Mouse (Mus musculus) heart, adult 2 months (tissue): ENCODE results near the gene Mgrn1. TPM values are rescaled to one million over a fixed set of nuclear protein-coding genes. Genes with fewer than 3 reads are reported as not detected.

Experiments used
- DNase-seq, 2 experiments: peaks; one replicate each; pipeline ENCODE4 v3.0.0; 2021
- H3K27ac ChIP-seq: fragments of 200-600 bp; 2 replicates; pipeline ENCODE4 v1.8.1; 2022
- H3K27me3 ChIP-seq: fragments of 200-500 bp; 2 replicates; pipeline ENCODE4 v1.6.1; 2012; ENCODE audit warnings: mild to moderate bottlenecking, low read length, inconsistent platforms, mixed read lengths; ENCODE audit not compliant: control insufficient read depth, insufficient read depth
- H3K36me3 ChIP-seq: fragments of 200-500 bp; 2 replicates; pipeline ENCODE4 v1.6.1; 2012; ENCODE audit warnings: low read length, inconsistent platforms; ENCODE audit not compliant: control insufficient read depth, insufficient read depth
- H3K4me1 ChIP-seq: fragments of 200-500 bp; 2 replicates; pipeline ENCODE4 v1.6.1; 2011; ENCODE audit warnings: low read length; ENCODE audit not compliant: control insufficient read depth, insufficient read depth
- H3K4me3 ChIP-seq: fragments of 200-600 bp; 2 replicates; pipeline ENCODE4 v1.8.1; 2022
- H3K79me2 ChIP-seq: fragments of 200-500 bp; replicated peaks from 2 replicates; pipeline ENCODE4 v1.6.1; 2012; ENCODE audit warnings: mild to moderate bottlenecking, inconsistent platforms, low read length, moderate library complexity, mixed read lengths; ENCODE audit not compliant: control insufficient read depth, insufficient read depth
- H3K9ac ChIP-seq: fragments of 200-500 bp; 2 replicates; pipeline ENCODE4 v1.6.1; 2012; ENCODE audit warnings: low read depth, mild to moderate bottlenecking, control low read depth, inconsistent platforms, low read length, mixed read lengths
- CTCF ChIP-seq: fragments of 200-600 bp; IDR thresholded peaks from 2 replicates; pipeline ENCODE4 v1.8.1; 2022; ENCODE audit warnings: antibody characterized with exemption, mild to moderate bottlenecking, moderate library complexity
- EP300 ChIP-seq: fragments of 200-500 bp; IDR thresholded peaks from 2 replicates; pipeline ENCODE4 v1.6.1; 2011; ENCODE audit warnings: low read depth, low read length, control low read depth; ENCODE audit not compliant: insufficient read depth
- POLR2A ChIP-seq: fragments of 200-500 bp; IDR thresholded peaks from 2 replicates; pipeline ENCODE4 v1.6.1; 2011; ENCODE audit warnings: mild to moderate bottlenecking, low read depth, low read length, control low read depth; ENCODE audit not compliant: insufficient read depth
- WGBS: fragments of 180-500 bp; shearing (Covaris S2); methylation state at CpG from one replicate; pipeline ENCODE4 v1.1.7; 2018; 5-methylcytosine and 5-hydroxymethylcytosine counted together
- intact Hi-C: fragments of 180-260 bp; cut with DNase I; formaldehyde crosslinking; loops from one replicate; pipeline ENCODE4 v1.15.1; 2025
- polyA plus RNA-seq: library from polyadenylated mRNA; depleted of rRNA; stranded (reverse); fragments of >200 nt; gene quantifications from 2 replicates; pipeline ENCODE4 v1.2.3, GENCODE M21; 2012
- total RNA-seq, 2 experiments: library from RNA; stranded (reverse); gene quantifications; 2 replicates each; pipeline ENCODE4 v1.2.3; 2021

Mgrn1 gene
- total and polyA plus RNA-seq, 3 experiments: 148 to 274 (median 168) TPM

DNA sequence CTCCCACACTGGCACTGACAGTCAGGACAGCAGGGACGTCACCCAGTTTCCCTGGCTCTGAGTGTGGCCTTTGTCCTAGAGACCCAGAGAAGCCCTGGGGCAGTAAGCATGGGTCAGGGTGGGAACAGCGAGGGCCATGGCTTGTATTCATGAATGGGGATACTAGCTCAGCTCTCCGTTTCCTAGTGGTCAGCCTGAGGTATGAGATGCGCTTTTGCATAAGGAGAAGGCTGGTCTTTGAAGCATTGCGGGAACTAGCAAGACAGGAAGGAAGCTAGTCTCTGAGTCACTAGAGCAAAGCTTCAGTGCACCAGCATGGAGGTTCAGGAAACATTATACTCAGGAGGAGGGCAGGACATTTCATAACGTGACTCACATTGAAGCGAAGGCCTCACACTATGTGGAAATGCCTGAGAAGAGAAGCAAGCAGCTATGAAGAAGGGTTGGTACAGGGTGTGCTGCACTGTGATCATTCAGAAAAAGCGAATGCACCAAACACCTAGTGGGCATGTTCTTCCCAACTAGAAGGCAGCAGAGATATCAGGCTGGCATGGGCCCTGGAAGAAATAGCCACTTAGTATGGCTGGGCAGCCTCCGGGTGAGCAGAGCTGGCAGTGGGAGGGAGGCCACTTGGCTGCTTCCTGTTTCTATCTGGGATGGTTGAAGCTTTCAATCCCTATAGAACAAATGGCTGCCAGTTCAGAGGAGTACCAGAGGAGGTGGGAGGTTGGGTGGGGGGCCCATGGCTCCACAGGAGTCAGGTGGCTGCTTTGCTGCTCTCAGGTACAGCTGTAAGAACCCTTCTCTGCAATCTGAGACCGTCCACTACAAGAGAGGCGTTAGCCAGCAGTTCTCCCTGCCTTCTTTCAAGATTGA lies 27.1 kb downstream of the Mgrn1 start:
- no peaks in the 10 kb centered on the region for H3K79me2 ChIP-seq
- H3K27me3 ChIP-seq: no peaks in the 10 kb centered on the region
- TF ChIP-seq CTCF (peak; percentile 15; the same call in 1 of the 2 replicates), POLR2A (no peak), EP300 (0 out of 2 replicates have a peak, but pooled peaks have one; percentile 14)
- DNase-seq: peak; percentile 31 to 41
- H3K4me1 ChIP-seq: peaks cover 15% of the 10 kb centered on the region
- intact Hi-C loops: loop anchor here (1.0 to 2.0 kb wide), 2 partner anchors 34 to 50 kb away; no protein-coding TSS in a partner anchor
- H3K4me3 ChIP-seq: no peak overlapping the region; the same call in 1 of the 2 replicates
- 0 out of 2 replicates have a peak overlapping the region, but pooled peaks have one; percentile 7 for H3K9ac ChIP-seq
- 27% methylated on average over 11 of the region's 11 CpGs for WGBS
- peak overlapping the region; percentile 58 for H3K27ac ChIP-seq
- no peaks in the 10 kb centered on the region; the same call in 1 of the 2 replicates for H3K36me3 ChIP-seq

DNA sequence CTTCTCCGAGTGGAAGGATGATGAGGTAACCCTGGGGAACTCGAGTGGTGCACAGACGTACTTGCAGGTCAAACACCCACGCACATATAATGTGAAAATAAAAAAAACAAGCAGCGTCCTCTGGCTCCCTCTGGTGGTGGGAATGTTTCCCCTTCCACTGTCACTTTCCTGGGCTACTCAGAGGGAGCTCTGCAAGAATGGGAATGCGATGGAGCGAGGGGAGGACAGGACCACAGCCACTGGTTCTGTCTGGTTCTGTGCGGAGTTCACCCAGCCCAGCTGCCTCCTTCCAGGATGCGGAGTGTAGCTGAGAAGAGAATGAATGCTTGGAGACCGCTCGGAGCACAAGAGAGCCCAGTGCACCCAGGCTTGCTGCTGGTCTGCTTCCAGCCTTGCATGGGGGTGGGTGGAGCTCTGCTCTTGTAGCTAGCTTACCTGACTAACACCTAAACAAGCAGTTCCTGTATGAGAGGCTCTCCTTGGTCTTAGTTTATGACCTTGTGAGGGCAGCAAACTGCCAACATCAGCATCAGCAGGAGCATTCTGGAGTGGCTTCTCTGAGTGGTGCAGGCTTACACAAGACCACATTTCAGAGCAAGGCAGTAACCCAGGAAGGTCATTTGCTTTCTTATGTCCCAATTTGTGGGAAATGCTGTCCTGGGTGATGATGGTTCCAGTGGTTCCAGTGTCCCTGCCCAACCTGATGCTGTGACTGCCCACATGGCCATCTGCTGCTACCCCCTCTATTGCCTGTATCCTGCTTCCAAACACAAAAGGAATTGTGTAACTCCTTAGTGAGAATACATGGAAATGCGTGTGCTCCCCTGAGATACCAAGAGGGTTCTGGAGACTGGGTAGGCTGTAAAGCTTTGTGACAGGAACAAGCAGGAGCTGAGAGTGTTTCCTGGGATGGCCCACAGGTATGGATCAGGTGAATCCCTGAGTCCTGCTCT lies 28.0 kb downstream of the Mgrn1 start:
- Histone ChIP-seq H3K79me2 (no peaks in the 10 kb centered on the region), H3K27me3 (no peaks in the 10 kb centered on the region), H3K27ac (peak overlapping the region; percentile 58), H3K4me1 (peaks cover 15% of the 10 kb centered on the region), H3K4me3 (no peak overlapping the region; the same call in 1 of the 2 replicates), H3K9ac (0 out of 2 replicates have a peak overlapping the region, but pooled peaks have one; percentile 7), H3K36me3 (no peaks in the 10 kb centered on the region; the same call in 1 of the 2 replicates)
- WGBS: 27% methylated on average over 12 of the region's 12 CpGs
- DNase-seq: peak; percentile 85 to 88
- TF ChIP-seq EP300: peak; percentile 83
- TF ChIP-seq CTCF: peak; percentile 99
- TF ChIP-seq POLR2A: no peak
- intact Hi-C loops: loop anchor here (1.0 to 2.0 kb wide), 2 partner anchors 35 to 51 kb away; no protein-coding TSS in a partner anchor

DNA sequence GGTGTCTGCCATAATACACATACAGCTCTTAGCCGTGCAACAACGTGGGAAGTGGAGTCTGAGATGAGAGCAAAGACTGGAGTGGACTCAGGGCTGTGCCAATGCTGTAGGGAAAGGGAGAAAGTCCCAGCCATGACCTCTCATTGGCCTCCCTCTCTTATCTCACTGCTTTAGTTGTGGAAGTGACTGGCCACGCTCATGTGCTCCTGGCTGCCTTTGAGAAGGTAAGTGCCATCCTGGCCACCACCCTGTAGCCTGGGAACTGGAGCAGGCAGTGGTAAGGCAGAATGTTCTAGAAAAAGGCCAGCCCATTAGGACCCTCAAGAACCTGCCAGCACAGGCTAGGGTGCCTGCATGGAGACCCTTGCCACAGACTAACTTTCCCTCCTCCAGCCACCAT lies 29.9 kb downstream of the Mgrn1 start:
- Histone ChIP-seq H3K27me3 (no peaks in the 10 kb centered on the region), H3K4me1 (peaks cover 20% of the 10 kb centered on the region), H3K9ac (no peak overlapping the region), H3K79me2 (no peaks in the 10 kb centered on the region), H3K36me3 (peaks cover 2% of the 10 kb centered on the region), H3K27ac (peak overlapping the region; percentile 32), H3K4me3 (no peak overlapping the region)
- 44% methylated on average over 3 of the region's 3 CpGs for WGBS
- intact Hi-C loops: no loop called here
- peak in 1 of 2 experiments; percentile 36 for DNase-seq
- TF ChIP-seq EP300 (0 out of 2 replicates have a peak, but pooled peaks have one; percentile 48), CTCF (no peak)

DNA sequence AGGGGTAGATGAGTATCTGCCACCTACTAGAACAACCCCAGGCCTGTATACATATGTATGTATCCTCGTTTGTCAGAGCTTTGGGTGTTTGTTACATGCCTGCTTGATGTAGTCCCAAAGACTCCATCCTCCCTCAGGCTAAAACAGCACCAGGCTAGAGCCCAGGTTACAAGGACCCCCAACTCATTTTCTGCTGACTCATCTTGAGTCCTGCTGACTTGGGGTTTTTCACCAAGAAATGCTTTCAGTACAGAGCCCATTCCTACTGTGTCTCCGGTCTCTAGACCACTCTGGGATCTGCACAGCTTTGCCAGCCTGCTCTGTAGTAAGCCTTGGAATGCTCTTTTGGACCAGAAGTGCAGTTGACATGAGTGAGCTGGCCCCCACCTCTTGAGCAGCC lies 30.6 kb downstream of the Mgrn1 start:
- no peaks in the 10 kb centered on the region for H3K27me3 ChIP-seq
- H3K4me1 ChIP-seq: peaks cover 20% of the 10 kb centered on the region
- no peak for TF ChIP-seq CTCF
- no peak for TF ChIP-seq EP300
- TF ChIP-seq POLR2A: no peak
- H3K4me3 ChIP-seq: no peak overlapping the region
- no peak overlapping the region for H3K27ac ChIP-seq
- WGBS: 95% methylated on average over 2 of the region's 2 CpGs
- no peak for DNase-seq
- intact Hi-C loops: no loop called here
- no peak overlapping the region for H3K9ac ChIP-seq
- no peaks in the 10 kb centered on the region for H3K79me2 ChIP-seq
- peaks cover 2% of the 10 kb centered on the region for H3K36me3 ChIP-seq

DNA sequence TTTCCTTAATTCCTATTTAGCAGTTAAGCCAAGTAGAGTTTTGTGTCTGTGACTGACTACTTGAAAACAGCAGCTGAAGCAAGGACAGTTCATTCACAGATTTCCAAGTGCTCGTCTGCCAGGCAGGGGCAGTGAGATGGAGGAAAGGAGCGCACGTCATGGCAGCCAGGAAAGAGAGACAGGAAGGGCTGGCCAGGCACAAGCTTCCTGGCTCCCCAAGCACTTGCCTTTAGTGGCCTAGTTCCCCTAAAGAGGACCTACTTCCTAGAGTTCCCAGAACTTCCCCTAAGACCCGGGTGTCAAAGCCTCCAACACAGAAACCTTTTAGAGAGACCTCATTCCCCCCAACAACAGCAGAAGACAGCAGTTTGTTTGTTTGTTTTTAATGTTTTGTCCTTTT lies 34.5 kb downstream of the Mgrn1 start:
- intact Hi-C loops: no loop called here
- peak overlapping the region; percentile 24 for H3K27ac ChIP-seq
- TF ChIP-seq POLR2A: no peak
- no peak for TF ChIP-seq CTCF
- no peak for TF ChIP-seq EP300
- no peak overlapping the region for H3K4me3 ChIP-seq
- peaks cover 6% of the 10 kb centered on the region for H3K4me1 ChIP-seq
- no peak overlapping the region for H3K9ac ChIP-seq
- no peaks in the 10 kb centered on the region for H3K79me2 ChIP-seq
- DNase-seq: no peak
- no peaks in the 10 kb centered on the region for H3K27me3 ChIP-seq
- 32% methylated on average over 4 of the region's 4 CpGs for WGBS
- H3K36me3 ChIP-seq: peaks cover 2% of the 10 kb centered on the region
